Mouse (Mus musculus) small intestine, adult 2 months (tissue): ENCODE measurements around the gene Nthl1. TPM values are rescaled to one million over a fixed set of nuclear protein-coding genes. Genes with fewer than 3 reads are reported as not detected.
"Not testable (repeated sequence)": the region's sequence is repeated elsewhere in the genome, so short reads cannot be mapped to it uniquely, and the experiment has no call there.

Experiments used
- H3K27ac ChIP-seq: fragments of 200-500 bp; 2 replicates; pipeline ENCODE4 v1.5.1; 2012; ENCODE audit warnings: low read depth, low read length, control low read depth, inconsistent platforms; ENCODE audit not compliant: insufficient read depth
- H3K27me3 ChIP-seq: fragments of 200-500 bp; 2 replicates; pipeline ENCODE4 v1.6.1; 2012; ENCODE audit warnings: mild to moderate bottlenecking, moderate library complexity, low read length, inconsistent platforms; ENCODE audit not compliant: control insufficient read depth, insufficient read depth
- H3K36me3 ChIP-seq: fragments of 200-500 bp; 2 replicates; pipeline ENCODE4 v1.6.1; 2012; ENCODE audit warnings: mild to moderate bottlenecking, low read length, control low read depth, inconsistent platforms; ENCODE audit not compliant: control insufficient read depth, insufficient read depth
- H3K4me1 ChIP-seq: fragments of 200-500 bp; 2 replicates; pipeline ENCODE4 v1.6.1; 2012; ENCODE audit warnings: low read length, inconsistent platforms, mixed read lengths; ENCODE audit not compliant: control insufficient read depth, insufficient read depth, insufficient read length
- H3K4me3 ChIP-seq: fragments of 200-500 bp; 2 replicates; pipeline ENCODE4 v1.5.1; 2012; ENCODE audit warnings: low read depth, mild to moderate bottlenecking, control low read depth, inconsistent platforms, low read length, moderate library complexity
- CTCF ChIP-seq: fragments of 200-500 bp; IDR thresholded peaks from 2 replicates; pipeline ENCODE4 v1.5.1; 2012; ENCODE audit warnings: low read depth, mild to moderate bottlenecking, control low read depth, inconsistent platforms, low read length, moderate library complexity, mixed read lengths; ENCODE audit not compliant: insufficient replicate concordance, insufficient read length; ENCODE audit errors: extremely low read depth
- POLR2A ChIP-seq: fragments of 200-500 bp; IDR thresholded peaks from 2 replicates; pipeline ENCODE4 v1.6.1; 2012; ENCODE audit warnings: low read depth, mild to moderate bottlenecking, control low read depth, inconsistent platforms, low read length, moderate library complexity
- WGBS: fragments of 180-500 bp; shearing (Covaris S2); methylation state at CpG from one replicate; pipeline ENCODE4 v1.1.7; 2018; 5-methylcytosine and 5-hydroxymethylcytosine counted together
- polyA plus RNA-seq: library from polyadenylated mRNA; depleted of rRNA; stranded (reverse); fragments of >200 nt; gene quantifications from 2 replicates; pipeline ENCODE4 v1.2.3, GENCODE M21; 2012

Gene Nthl1
- polyA plus RNA-seq, 1 experiment: 7.2 TPM

DNA sequence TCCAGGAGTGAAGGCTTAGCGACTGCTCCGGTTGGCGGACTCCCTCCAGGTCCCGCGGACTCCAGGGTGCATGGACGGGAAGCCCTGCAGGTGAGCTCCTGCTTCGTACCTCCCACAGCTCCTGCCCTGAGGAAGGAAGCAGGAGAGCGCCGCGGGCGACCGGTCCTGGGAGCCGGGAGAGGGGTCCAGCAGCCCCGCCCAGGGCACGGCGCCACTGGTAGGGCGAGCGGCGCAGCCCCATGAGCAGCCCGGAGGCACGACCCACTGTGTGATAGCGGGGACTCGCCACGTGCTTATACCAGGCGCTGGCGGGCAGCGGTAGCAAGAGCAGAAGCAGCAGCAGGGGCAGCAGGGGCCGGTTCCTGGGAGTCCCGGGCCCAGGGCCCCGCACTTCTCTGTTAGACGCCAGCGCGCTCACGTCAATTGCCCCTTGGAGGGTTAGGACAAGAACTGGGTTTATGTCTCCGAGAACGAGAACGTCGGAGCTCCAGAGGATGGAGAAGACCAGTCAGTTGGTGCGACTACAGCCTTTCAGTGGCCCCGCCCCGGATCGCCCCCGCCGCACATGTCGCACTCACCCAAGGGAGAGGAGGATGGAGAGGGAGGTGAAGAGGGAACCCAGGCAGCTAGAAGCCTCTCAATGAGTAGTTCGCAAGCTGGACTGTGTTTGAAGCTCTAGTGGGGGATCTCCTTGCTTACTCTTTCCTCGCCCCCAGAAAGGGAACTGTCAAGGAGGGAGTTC is 25.7 kb downstream of the Nthl1 start, which contains the start of gene Npw:
Npw (minus strand) TSS at position 441 of the 742 bp plus-strand sequence.
- no peak for TF ChIP-seq CTCF
- TF ChIP-seq POLR2A: no peak
- no peak within 1 kb of the TSS for H3K27ac ChIP-seq
- peaks cover 4% of the 10 kb centered on the region; the same call in 1 of the 2 replicates for H3K4me1 ChIP-seq
- no peaks in the 10 kb centered on the region for H3K36me3 ChIP-seq
- 6% methylated on average over 47 of the region's 47 CpGs for WGBS
- peaks cover 15% of the 10 kb centered on the region for H3K27me3 ChIP-seq
- peak within 1 kb of the TSS; percentile 46 for H3K4me3 ChIP-seq

- not testable (repeated sequence) for H3K27me3 ChIP-seq, H3K36me3 ChIP-seq, H3K4me3 ChIP-seq, H3K27ac ChIP-seq
- H3K4me1 ChIP-seq: peaks cover 11% of the 10 kb centered on the region; the same call in 1 of the 2 replicates
- 51% methylated on average over 7 of the region's 7 CpGs for WGBS
Measured at GRCm38 (mm10) chr17:24667011-24667410, 34.5 kb downstream of the Nthl1 start.

DNA sequence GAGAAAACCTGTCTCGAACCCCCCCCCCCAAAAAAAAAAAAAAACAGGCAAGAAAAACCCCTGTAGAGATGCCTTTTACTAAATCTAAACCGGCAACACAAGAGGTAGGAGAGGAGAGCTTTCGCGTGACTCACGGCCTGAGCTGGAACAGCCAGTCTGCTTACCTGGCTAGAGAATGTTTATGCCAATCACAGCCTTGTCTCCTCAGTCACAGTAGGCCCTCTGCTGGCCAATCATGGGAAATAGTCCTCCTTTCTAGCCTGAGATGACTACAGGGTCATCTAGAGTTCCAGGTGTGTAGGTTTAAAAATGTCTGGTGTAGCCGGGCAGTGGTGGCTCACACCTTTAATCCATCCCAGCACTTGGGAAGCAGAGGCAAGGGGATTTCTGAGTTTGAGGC is 34.9 kb downstream of the Nthl1 start:
- 8% methylated on average over 6 of the region's 6 CpGs for WGBS
- Histone ChIP-seq H3K4me1 (peaks cover 15% of the 10 kb centered on the region; the same call in 1 of the 2 replicates), H3K27me3 (no peaks in the 10 kb centered on the region), H3K36me3 (no peaks in the 10 kb centered on the region), H3K27ac (no peak overlapping the region), H3K4me3 (no peak overlapping the region)
- TF ChIP-seq POLR2A (no peak), CTCF (peak; percentile 58; the same call in 1 of the 2 replicates)

- H3K36me3 ChIP-seq, H3K27me3 ChIP-seq: not testable (repeated sequence)
- H3K4me3 ChIP-seq: peak overlapping the region; percentile 58
- H3K27ac ChIP-seq: peak overlapping the region; percentile 33; the same call in 1 of the 2 replicates
- peaks cover 15% of the 10 kb centered on the region; the same call in 1 of the 2 replicates for H3K4me1 ChIP-seq
- WGBS: 7% methylated on average over 15 of the region's 15 CpGs
Measured at GRCm38 (mm10) chr17:24669214-24669544, 36.7 kb downstream of the Nthl1 start.

- H3K36me3 ChIP-seq: no peaks in the 10 kb centered on the region
- TF ChIP-seq POLR2A: peak; percentile 67; the same call in 1 of the 2 replicates
- peak; percentile 37; the same call in 1 of the 2 replicates for TF ChIP-seq CTCF
- peaks cover 15% of the 10 kb centered on the region; the same call in 1 of the 2 replicates for H3K4me1 ChIP-seq
Measured at GRCm38 (mm10) chr17:24669545-24670245, 37.2 kb downstream of the Nthl1 start, which contains the start of gene Zfp598. Zfp598 (plus strand) TSS chr17:24669687.

GRCm38 (mm10) chr17:24670246-24670844 is 37.9 kb downstream of the Nthl1 start:
- H3K27me3 ChIP-seq: no peaks in the 10 kb centered on the region
- peak overlapping the region; percentile 36 for H3K27ac ChIP-seq

More at GRCm38 (mm10) chr17:24669545-24670245, 37.2 kb downstream of the Nthl1 start, which contains the start of gene Zfp598:
- Histone ChIP-seq H3K4me3 (peak within 1 kb of the TSS; percentile 71), H3K27ac (peak within 1 kb of the TSS; percentile 36), H3K27me3 (no peaks in the 10 kb centered on the region)
- WGBS: under 1% methylated on average over 80 of the region's 80 CpGs

DNA sequence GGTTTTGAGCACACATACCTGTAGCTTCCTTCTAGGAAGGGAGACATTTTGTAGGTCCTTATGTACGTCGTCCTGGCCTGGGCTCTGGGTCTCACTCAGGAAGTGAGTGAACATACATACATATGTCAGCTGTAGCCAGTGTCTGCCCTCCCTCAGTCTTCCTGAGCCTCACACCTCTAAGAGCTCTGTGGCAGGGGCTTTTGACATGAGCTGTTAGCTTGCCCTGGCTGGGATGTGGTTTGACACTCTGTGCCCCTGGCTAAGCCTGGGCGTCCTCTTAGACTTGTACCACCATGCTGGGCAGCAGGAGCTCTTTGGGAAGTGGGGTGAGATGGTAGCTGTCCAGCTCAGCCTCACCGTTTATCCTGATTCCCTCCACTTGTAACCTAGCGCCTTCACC is 38.9 kb downstream of the Nthl1 start:
- no peak for TF ChIP-seq CTCF
- TF ChIP-seq POLR2A: no peak
- WGBS: 44% methylated on average over 5 of the region's 5 CpGs
- H3K27me3 ChIP-seq: no peaks in the 10 kb centered on the region
- no peaks in the 10 kb centered on the region for H3K36me3 ChIP-seq
- peaks cover 15% of the 10 kb centered on the region; the same call in 1 of the 2 replicates for H3K4me1 ChIP-seq
- peak overlapping the region; percentile 7; the same call in 1 of the 2 replicates for H3K27ac ChIP-seq
- no peak overlapping the region for H3K4me3 ChIP-seq

More at GRCm38 (mm10) chr17:24670246-24670844, 37.9 kb downstream of the Nthl1 start:
- H3K4me1 ChIP-seq: peaks cover 15% of the 10 kb centered on the region; the same call in 1 of the 2 replicates
- peak overlapping the region; percentile 71 for H3K4me3 ChIP-seq
- TF ChIP-seq POLR2A: no peak
- no peak for TF ChIP-seq CTCF
- H3K36me3 ChIP-seq: no peaks in the 10 kb centered on the region
- 2% methylated on average over 8 of the region's 8 CpGs for WGBS
